Mouse (Mus musculus): ENCODE data around the gene Psip1.

- no peak for TF ChIP-seq GATA1 (IDR thresholded peaks at IDR 0.05; ENCODE audit: borderline replicate concordance, low read length)
- no peak for TF ChIP-seq FLI1 (IDR thresholded peaks at IDR 0.05; ENCODE audit: low read length)
These were observed 40.7 kb upstream of the Psip1 start for GRCm38 (mm10) chr4:83526988-83527334.
